Mouse (Mus musculus) lung, adult 2 months (tissue): ENCODE measurements at regions not wholly inside any gene's neighbourhood (a gene's known extent, or its start where the extent isn't known, plus 50 kb on each side); places are given as distances from the start of the nearest gene placed in this dataset.

Source experiments
- CTCF ChIP-seq: fragments of 200-500 bp; IDR thresholded peaks from 2 replicates; pipeline ENCODE4 v1.5.1; 2011; ENCODE audit warnings: mild to moderate bottlenecking, low read length, control low read depth; ENCODE audit not compliant: insufficient read depth
- POLR2A ChIP-seq: fragments of 200-500 bp; IDR thresholded peaks from 2 replicates; pipeline ENCODE4 v1.6.1; 2011; ENCODE audit warnings: low read depth, mild to moderate bottlenecking, control low read depth, low read length, borderline replicate concordance; ENCODE audit errors: extremely low read depth

DNA sequence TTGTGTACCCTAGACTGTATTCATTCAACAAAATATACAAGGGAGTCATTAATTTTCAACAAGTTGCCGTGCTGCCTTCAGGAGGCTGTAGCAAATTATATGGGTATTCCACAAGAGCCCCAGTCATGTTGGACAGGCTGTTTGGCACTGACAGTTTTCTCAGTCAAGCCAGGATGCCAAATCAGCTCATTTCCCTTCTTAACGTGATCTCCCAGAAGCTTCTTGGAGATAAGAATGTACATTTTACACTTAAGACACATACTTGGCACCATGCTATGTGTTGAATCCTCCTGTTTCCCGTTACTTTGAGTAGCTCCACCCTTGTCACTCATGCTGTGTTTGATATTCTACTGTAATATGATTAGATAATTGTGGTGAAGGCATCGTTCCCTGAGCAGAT is 464.5 kb downstream of the Nuf2 start:
- no peak for TF ChIP-seq POLR2A
- TF ChIP-seq CTCF: no peak
